Mouse (Mus musculus): ENCODE results near the gene Snx15. TPM values are rescaled to one million over a fixed set of nuclear protein-coding genes. Genes with fewer than 3 reads are reported as not detected.

Gene Snx15
- polyA plus RNA-seq, 1 experiment: 13.7 TPM

DNA sequence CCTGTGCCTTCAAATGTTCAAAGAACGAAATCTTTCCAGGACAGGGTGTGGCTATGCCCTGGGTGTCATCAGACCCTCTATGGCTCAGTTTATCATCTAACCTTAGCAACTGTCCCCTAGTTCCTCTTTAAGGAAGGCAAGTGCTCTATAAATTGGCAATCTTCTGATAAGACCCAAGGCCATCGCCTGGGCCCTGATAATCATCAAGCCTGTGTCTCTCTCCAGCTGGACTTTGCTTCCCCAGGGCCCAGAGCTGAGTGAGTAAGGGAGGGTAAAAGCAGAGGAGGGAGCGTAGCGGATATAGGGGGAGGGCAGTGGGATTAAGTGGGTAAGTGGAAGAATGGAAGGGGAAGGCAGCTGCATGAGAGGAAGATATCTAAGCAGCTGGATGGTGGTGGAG lies 23.6 kb downstream of the Snx15 start:
- TF ChIP-seq POLR2A (IDR thresholded peaks at IDR 0.05; ENCODE audit: control insufficient read depth, low read depth, low read length) (no peak), CTCF (IDR thresholded peaks at IDR 0.05; ENCODE audit: control insufficient read depth, insufficient read depth, insufficient replicate concordance, low read depth, low read length) (no peak)
- H3K4me1 ChIP-seq (ENCODE audit: control insufficient read depth, insufficient read depth, low read length): peaks cover 3% of the 10 kb centered on the region

DNA sequence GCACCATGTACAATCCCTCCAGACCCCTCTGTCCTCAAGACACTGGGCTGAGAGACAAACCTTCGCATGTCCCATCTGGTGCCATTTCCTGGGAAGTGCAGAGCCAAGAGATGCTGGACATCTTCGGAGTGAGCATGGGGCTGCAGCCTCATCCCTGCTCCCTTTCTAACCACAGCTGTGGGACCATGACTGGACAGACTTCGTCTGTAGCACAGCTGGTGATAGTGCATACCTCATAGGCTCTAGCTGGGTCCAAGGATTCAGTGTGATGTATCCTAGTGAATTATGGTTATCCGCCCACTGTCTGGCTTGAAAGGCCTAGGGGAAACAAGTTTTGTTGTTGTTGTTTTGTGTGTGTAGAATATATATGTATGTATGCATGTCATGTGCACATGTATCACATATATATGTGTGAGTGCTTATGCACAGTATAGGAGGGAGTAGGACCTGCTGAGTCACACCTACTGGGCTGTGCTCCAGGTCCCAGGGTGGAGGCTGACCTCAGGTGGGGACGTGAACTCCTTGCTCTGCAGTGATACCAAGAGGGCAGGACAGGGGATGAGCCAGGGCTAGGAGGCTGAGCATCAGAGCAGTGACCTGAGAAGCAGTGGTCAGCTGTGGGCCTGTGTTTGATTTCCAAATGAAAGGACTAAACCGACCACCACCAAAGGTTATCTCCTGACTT lies 25.8 kb downstream of the Snx15 start:
- Histone ChIP-seq H3K27ac (ENCODE audit: control insufficient read depth, insufficient read depth, low read depth, low read length) (no peak overlapping the region), H3K27me3 (ENCODE audit: control insufficient read depth, insufficient read depth, low read length) (no peaks in the 10 kb centered on the region)

More for the DNA sequence above, 23.6 kb downstream of the Snx15 start:
- H3K4me3 ChIP-seq (ENCODE audit: control insufficient read depth, low read depth, low read length): no peak overlapping the region
- no peak overlapping the region for H3K27ac ChIP-seq (ENCODE audit: control insufficient read depth, insufficient read depth, low read depth, low read length)
- no peaks in the 10 kb centered on the region for H3K36me3 ChIP-seq (ENCODE audit: control insufficient read depth, insufficient read depth, low read length)
- H3K27me3 ChIP-seq (ENCODE audit: control insufficient read depth, insufficient read depth, low read length): no peaks in the 10 kb centered on the region

GRCm38 (mm10) chr19:6101186-6101585 lies 26.9 kb downstream of the Snx15 start:
- Histone ChIP-seq H3K27ac (ENCODE audit: control insufficient read depth, insufficient read depth, low read depth, low read length) (no peak overlapping the region), H3K4me1 (ENCODE audit: control insufficient read depth, insufficient read depth, low read length) (peaks cover under 1% of the 10 kb centered on the region), H3K4me3 (ENCODE audit: control insufficient read depth, low read depth, low read length) (no peak overlapping the region), H3K27me3 (ENCODE audit: control insufficient read depth, insufficient read depth, low read length) (no peaks in the 10 kb centered on the region), H3K36me3 (ENCODE audit: control insufficient read depth, insufficient read depth, low read length) (peaks cover 3% of the 10 kb centered on the region; the same call in 1 of the 2 replicates)
- TF ChIP-seq CTCF (IDR thresholded peaks at IDR 0.05; ENCODE audit: control insufficient read depth, insufficient read depth, insufficient replicate concordance, low read depth, low read length) (no peak), POLR2A (IDR thresholded peaks at IDR 0.05; ENCODE audit: control insufficient read depth, low read depth, low read length) (no peak)

More for the DNA sequence above, 25.8 kb downstream of the Snx15 start:
- H3K4me3 ChIP-seq (ENCODE audit: control insufficient read depth, low read depth, low read length): no peak overlapping the region
- H3K4me1 ChIP-seq (ENCODE audit: control insufficient read depth, insufficient read depth, low read length): peaks cover 3% of the 10 kb centered on the region
- TF ChIP-seq CTCF (IDR thresholded peaks at IDR 0.05; ENCODE audit: control insufficient read depth, insufficient read depth, insufficient replicate concordance, low read depth, low read length) (no peak), POLR2A (IDR thresholded peaks at IDR 0.05; ENCODE audit: control insufficient read depth, low read depth, low read length) (no peak)
- H3K36me3 ChIP-seq (ENCODE audit: control insufficient read depth, insufficient read depth, low read length): peaks cover 3% of the 10 kb centered on the region; the same call in 1 of the 2 replicates

DNA sequence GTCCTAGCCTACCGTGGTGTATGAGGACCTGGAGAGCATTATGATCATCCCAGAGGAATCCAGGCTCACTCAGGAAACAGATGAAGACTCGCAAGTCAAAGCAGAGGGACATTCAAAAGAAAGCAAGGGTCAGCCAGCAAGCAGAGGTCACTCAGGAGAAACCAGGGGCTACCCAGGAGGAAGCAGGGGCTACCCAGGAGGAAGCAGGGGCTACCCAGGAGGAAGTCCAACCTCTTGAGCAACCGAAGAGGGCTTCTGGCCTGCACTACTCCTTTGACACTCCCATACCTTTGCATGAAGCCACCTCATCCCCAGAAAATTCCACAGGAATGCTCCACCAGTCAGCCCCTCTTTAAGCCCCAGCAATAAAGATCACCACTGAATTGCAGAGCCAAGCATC lies 30.3 kb downstream of the Snx15 start:
- no peak overlapping the region for H3K27ac ChIP-seq (ENCODE audit: control insufficient read depth, insufficient read depth, low read depth, low read length)
- no peak overlapping the region for H3K4me3 ChIP-seq (ENCODE audit: control insufficient read depth, low read depth, low read length)
- H3K4me1 ChIP-seq (ENCODE audit: control insufficient read depth, insufficient read depth, low read length): no peaks in the 10 kb centered on the region
- H3K27me3 ChIP-seq (ENCODE audit: control insufficient read depth, insufficient read depth, low read length): no peaks in the 10 kb centered on the region
- no peak for TF ChIP-seq CTCF (IDR thresholded peaks at IDR 0.05; ENCODE audit: control insufficient read depth, insufficient read depth, insufficient replicate concordance, low read depth, low read length)
- no peak for TF ChIP-seq POLR2A (IDR thresholded peaks at IDR 0.05; ENCODE audit: control insufficient read depth, low read depth, low read length)
- H3K36me3 ChIP-seq (ENCODE audit: control insufficient read depth, insufficient read depth, low read length): peaks cover 3% of the 10 kb centered on the region; the same call in 1 of the 2 replicates

DNA sequence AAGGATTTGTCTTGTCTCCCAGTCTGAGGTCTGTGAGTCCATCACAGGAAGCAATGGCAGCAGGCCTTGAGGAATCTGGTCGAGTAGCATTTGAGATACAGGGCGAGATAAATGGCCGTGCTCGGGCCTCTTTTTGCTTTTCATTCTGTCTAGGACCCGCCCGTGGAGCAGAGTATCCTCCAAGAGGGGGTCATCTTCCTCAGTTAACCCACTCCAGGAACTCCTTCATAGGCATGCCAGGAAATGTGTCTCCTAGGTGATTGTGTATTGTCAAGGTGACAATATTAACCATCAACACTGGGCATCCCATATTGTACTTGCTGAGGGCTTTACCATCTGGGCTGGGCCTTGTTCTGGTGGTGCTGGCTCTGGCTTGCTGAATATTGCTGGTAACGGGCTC lies 34.0 kb downstream of the Snx15 start, which contains the start of gene AC131692.1:
Gene AC131692.1, plus strand, starts transcription at position 301 of the 400 bp plus-strand sequence.
- no peak for TF ChIP-seq POLR2A (IDR thresholded peaks at IDR 0.05; ENCODE audit: control insufficient read depth, low read depth, low read length)
- TF ChIP-seq CTCF (IDR thresholded peaks at IDR 0.05; ENCODE audit: control insufficient read depth, insufficient read depth, insufficient replicate concordance, low read depth, low read length): no peak
- peak within 1 kb of the TSS; percentile 79 for H3K4me3 ChIP-seq (ENCODE audit: control insufficient read depth, low read depth, low read length)
- peak within 1 kb of the TSS; percentile 3; the same call in 1 of the 2 replicates for H3K27ac ChIP-seq (ENCODE audit: control insufficient read depth, insufficient read depth, low read depth, low read length)
- H3K4me1 ChIP-seq (ENCODE audit: control insufficient read depth, insufficient read depth, low read length): no peaks in the 10 kb centered on the region
- no peaks in the 10 kb centered on the region for H3K27me3 ChIP-seq (ENCODE audit: control insufficient read depth, insufficient read depth, low read length)
- H3K36me3 ChIP-seq (ENCODE audit: control insufficient read depth, insufficient read depth, low read length): peaks cover 6% of the 10 kb centered on the region

DNA sequence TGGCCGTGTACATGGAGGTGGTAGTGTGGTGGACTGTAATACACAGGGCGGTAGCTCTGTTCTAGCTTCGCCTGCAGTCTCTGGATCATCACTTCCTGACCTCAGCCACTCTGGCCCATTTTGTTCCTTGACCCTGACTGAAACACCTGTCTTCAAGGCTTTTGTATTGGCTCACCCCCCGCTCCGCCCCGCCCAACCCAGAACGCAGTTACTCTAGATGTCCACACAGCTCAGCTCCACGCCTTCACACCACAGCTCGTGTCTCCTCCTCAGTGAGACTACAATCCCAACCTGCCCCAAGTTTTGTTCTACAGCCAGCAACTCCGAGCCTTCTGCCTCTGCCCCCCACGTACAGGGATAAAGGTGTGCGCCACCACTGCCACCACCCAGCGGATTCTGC lies 39.3 kb downstream of the Snx15 start:
- H3K27ac ChIP-seq (ENCODE audit: control insufficient read depth, insufficient read depth, low read depth, low read length): no peak overlapping the region
- no peaks in the 10 kb centered on the region for H3K27me3 ChIP-seq (ENCODE audit: control insufficient read depth, insufficient read depth, low read length)
- TF ChIP-seq CTCF (IDR thresholded peaks at IDR 0.05; ENCODE audit: control insufficient read depth, insufficient read depth, insufficient replicate concordance, low read depth, low read length): no peak
- no peak for TF ChIP-seq POLR2A (IDR thresholded peaks at IDR 0.05; ENCODE audit: control insufficient read depth, low read depth, low read length)
- H3K4me3 ChIP-seq (ENCODE audit: control insufficient read depth, low read depth, low read length): no peak overlapping the region
- H3K4me1 ChIP-seq (ENCODE audit: control insufficient read depth, insufficient read depth, low read length): peaks cover 6% of the 10 kb centered on the region
- H3K36me3 ChIP-seq (ENCODE audit: control insufficient read depth, insufficient read depth, low read length): peaks cover 3% of the 10 kb centered on the region

GRCm38 (mm10) chr19:6085417-6085879 lies 42.7 kb downstream of the Snx15 start:
- Histone ChIP-seq H3K27ac (ENCODE audit: control insufficient read depth, insufficient read depth, low read depth, low read length) (peak overlapping the region; percentile 86), H3K4me1 (ENCODE audit: control insufficient read depth, insufficient read depth, low read length) (peaks cover 8% of the 10 kb centered on the region), H3K4me3 (ENCODE audit: control insufficient read depth, low read depth, low read length) (peak overlapping the region; percentile 95), H3K36me3 (ENCODE audit: control insufficient read depth, insufficient read depth, low read length) (peaks cover 5% of the 10 kb centered on the region), H3K27me3 (ENCODE audit: control insufficient read depth, insufficient read depth, low read length) (no peaks in the 10 kb centered on the region)
- TF ChIP-seq CTCF (IDR thresholded peaks at IDR 0.05; ENCODE audit: control insufficient read depth, insufficient read depth, insufficient replicate concordance, low read depth, low read length) (no peak), POLR2A (IDR thresholded peaks at IDR 0.05; ENCODE audit: control insufficient read depth, low read depth, low read length) (no peak)
